Mouse (Mus musculus) embryonic fibroblast, embryonic 13.5 days (primary cell): ENCODE measurements around the gene Gpr137c.

Experiments
- CTCF ChIP-seq: IDR thresholded peaks from 2 replicates; pipeline ENCODE4 v1.5.1; 2011; ENCODE audit warnings: mild to moderate bottlenecking, control low read depth, low read length, moderate library complexity, borderline replicate concordance; ENCODE audit not compliant: insufficient read depth
- POLR2A ChIP-seq: IDR thresholded peaks from 2 replicates; pipeline ENCODE4 v1.6.1; 2011; ENCODE audit warnings: low read depth, mild to moderate bottlenecking, control low read depth, low read length, moderate library complexity

- TF ChIP-seq CTCF = no peak
- no peak for TF ChIP-seq POLR2A
These were observed 56.3 kb downstream of the Gpr137c start for GRCm38 (mm10) chr14:45275816-45276215.
